Mouse (Mus musculus) spleen, postnatal 10 days (tissue): ENCODE results near the gene Slit1.
A peak's percentile ranks its signal among the peaks of the same experiment; 100 is the strongest.

ENCODE experiments used
- DNase-seq, 2 experiments: peaks; one replicate each; pipeline ENCODE4 v3.0.0; 2021 to 2022; ENCODE audit warnings: low spot score in 2 of 2

Slit1 gene

GRCm38 (mm10) chr19:41597170-41597894 lies 146.1 kb downstream of the Slit1 start:
- peak in 1 of 2 experiments; percentile 36 for DNase-seq

- no peak for DNase-seq
Measured at GRCm38 (mm10) chr19:41591808-41592207, 151.7 kb downstream of the Slit1 start.

- no peak for DNase-seq
Measured at GRCm38 (mm10) chr19:41589681-41590080, 153.8 kb downstream of the Slit1 start.

GRCm38 (mm10) chr19:41589026-41589425 lies 154.4 kb downstream of the Slit1 start:
- no peak for DNase-seq

- DNase-seq: no peak
Measured at GRCm38 (mm10) chr19:41587431-41588222, 155.8 kb downstream of the Slit1 start.

GRCm38 (mm10) chr19:41586752-41587151 lies 156.7 kb downstream of the Slit1 start:
- DNase-seq: no peak

GRCm38 (mm10) chr19:41582918-41583514 lies 160.4 kb downstream of the Slit1 start:
- DNase-seq: no peak

- DNase-seq: no peak
Measured at GRCm38 (mm10) chr19:41581706-41582420, 161.6 kb downstream of the Slit1 start, which contains the start of gene Gm340. Gene Gm340, plus strand, starts transcription at chr19:41582370.

GRCm38 (mm10) chr19:41579311-41579920 lies 164.0 kb downstream of the Slit1 start:
- DNase-seq: no peak

- no peak for DNase-seq
Measured at GRCm38 (mm10) chr19:41577576-41577975, 165.9 kb downstream of the Slit1 start.

- no peak for DNase-seq
Measured at GRCm38 (mm10) chr19:41573700-41574099, 169.8 kb downstream of the Slit1 start.

GRCm38 (mm10) chr19:41568791-41569190 lies 174.7 kb downstream of the Slit1 start:
- no peak for DNase-seq

- no peak for DNase-seq
Measured at GRCm38 (mm10) chr19:41560856-41561255, 182.6 kb downstream of the Slit1 start.

GRCm38 (mm10) chr19:41558891-41559486 lies 184.5 kb downstream of the Slit1 start:
- no peak for DNase-seq

- DNase-seq: no peak
Measured at GRCm38 (mm10) chr19:41557491-41557890, 186.0 kb downstream of the Slit1 start.

- DNase-seq: no peak
Measured at GRCm38 (mm10) chr19:41556981-41557380, 186.5 kb downstream of the Slit1 start.
